Mouse (Mus musculus): ENCODE results near the gene Rab13. TPM values are rescaled to one million over a fixed set of nuclear protein-coding genes. Genes with fewer than 3 reads are reported as not detected.
"Not testable (repeated sequence)": the region's sequence is repeated elsewhere in the genome, so short reads cannot be mapped to it uniquely, and the experiment has no call there.

Gene Rab13
- polyA plus RNA-seq, 1 experiment from 2014 or later, result 30.8 TPM

DNA sequence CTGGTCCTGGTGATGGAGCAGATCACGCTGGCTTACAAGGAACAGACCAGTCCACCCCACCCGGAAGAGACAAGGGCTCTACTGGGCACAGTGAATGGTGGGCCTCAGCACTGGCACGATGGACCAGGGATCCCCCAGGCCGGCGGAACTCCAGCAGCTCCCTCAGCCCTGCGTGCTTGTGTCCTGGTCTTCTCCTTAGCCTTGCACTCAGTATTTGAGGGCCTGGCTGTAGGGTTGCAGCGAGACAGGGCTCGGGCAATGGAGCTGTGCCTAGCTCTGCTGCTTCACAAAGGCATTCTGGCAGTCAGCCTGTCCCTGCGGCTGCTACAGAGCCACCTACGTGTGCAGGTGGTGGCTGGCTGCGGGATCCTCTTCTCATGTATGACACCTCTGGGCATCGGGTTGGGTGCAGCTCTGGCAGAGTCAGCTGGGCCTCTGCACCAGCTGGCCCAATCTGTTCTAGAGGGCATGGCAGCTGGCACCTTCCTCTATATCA lies 38.3 kb downstream of the Rab13 start:
- ATAC-seq (ENCODE audit: extremely low read depth, insufficient number of reproducible peaks, low FRiP score, low TSS enrichment); H3K4me3 ChIP-seq; H3K9ac ChIP-seq; H3K27me3 ChIP-seq (replicated peaks); H3K9me3 ChIP-seq; H3K4me2 ChIP-seq; H3K27ac ChIP-seq (replicated peaks): not testable (repeated sequence)
- Histone ChIP-seq H3K4me1 (peaks cover 43% of the 10 kb centered on the region), H3K36me3 (peaks cover 28% of the 10 kb centered on the region)
- WGBS, result 92% methylated on average over 9 of the region's 12 CpGs

DNA sequence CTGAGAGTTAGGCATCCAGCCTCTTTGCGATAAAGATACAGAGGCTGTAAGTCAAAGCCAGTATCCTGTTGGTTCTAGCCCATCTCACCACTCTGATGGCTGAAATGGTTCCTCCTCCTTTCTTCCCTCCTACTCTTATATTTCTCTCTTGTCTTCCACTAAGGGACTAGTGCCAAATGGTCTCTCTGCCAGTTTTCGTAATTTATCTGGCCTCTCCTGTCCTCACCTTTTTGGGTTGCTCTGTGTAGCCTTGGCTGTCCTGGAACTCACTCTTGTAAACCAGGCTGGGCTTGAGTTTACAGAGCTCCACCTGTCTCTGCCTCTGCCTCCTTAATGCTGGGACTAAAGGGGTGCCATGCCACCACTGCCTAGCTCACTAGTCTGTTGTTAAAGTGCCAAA lies 39.2 kb downstream of the Rab13 start:
- not testable (repeated sequence) for H3K9me3 ChIP-seq; H3K9ac ChIP-seq; H3K27ac ChIP-seq (replicated peaks); H3K4me3 ChIP-seq; H3K4me2 ChIP-seq; ATAC-seq (ENCODE audit: extremely low read depth, insufficient number of reproducible peaks, low FRiP score, low TSS enrichment); H3K27me3 ChIP-seq (replicated peaks)
- WGBS, result 78% methylated on average over 2 of the region's 2 CpGs
- Histone ChIP-seq H3K4me1 (peaks cover 39% of the 10 kb centered on the region), H3K36me3 (peaks cover 37% of the 10 kb centered on the region)

DNA sequence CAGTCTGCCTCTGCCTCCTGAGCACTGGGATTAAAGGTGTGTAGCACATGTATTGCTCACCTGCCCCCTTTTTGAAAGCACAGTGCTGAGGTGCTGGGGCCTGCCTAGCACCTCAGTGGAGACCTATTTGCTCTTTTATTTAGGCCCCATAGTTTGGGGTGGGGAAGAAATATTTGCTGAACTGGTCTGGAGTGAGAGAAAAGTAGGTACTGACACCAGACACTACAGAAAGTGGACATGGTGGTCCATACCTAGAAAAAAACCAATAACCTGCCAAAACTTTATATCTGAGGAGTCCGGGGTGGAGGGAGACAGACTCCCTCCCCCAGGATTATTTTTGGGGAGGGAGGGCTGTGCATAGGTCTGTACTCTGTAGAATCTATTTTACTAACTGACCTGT lies 39.7 kb downstream of the Rab13 start:
- WGBS, result 65% methylated on average over 1 of the region's 1 CpGs
- not testable (repeated sequence) for H3K9ac ChIP-seq; H3K27me3 ChIP-seq (replicated peaks); H3K27ac ChIP-seq (replicated peaks); ATAC-seq (ENCODE audit: extremely low read depth, insufficient number of reproducible peaks, low FRiP score, low TSS enrichment); H3K9me3 ChIP-seq; H3K4me3 ChIP-seq
- Histone ChIP-seq H3K4me1 (peaks cover 38% of the 10 kb centered on the region), H3K4me2 (peak overlapping the region; percentile 89), H3K36me3 (peaks cover 42% of the 10 kb centered on the region)

GRCm38 (mm10) chr3:90253653-90254418 lies 40.3 kb downstream of the Rab13 start, which contains the start of gene Crtc2:
TSS of gene Crtc2 (plus strand) at chr3:90254163.
- H3K9ac ChIP-seq, result peak within 1 kb of the TSS; percentile 97
- peak within 1 kb of the TSS; percentile 93 for H3K27ac ChIP-seq (replicated peaks)
- peaks cover 49% of the 10 kb centered on the region for H3K36me3 ChIP-seq
- peak within 1 kb of the TSS; percentile 89 for H3K4me2 ChIP-seq
- 2% methylated on average over 40 of the region's 40 CpGs for WGBS
- peaks cover 36% of the 10 kb centered on the region for H3K4me1 ChIP-seq
- peak within 1 kb of the TSS; percentile 97 for H3K4me3 ChIP-seq
- H3K27me3 ChIP-seq (replicated peaks), result no peaks in the 10 kb centered on the region
- peak; percentile 95 for ATAC-seq (ENCODE audit: extremely low read depth, insufficient number of reproducible peaks, low FRiP score, low TSS enrichment)
- no peaks in the 10 kb centered on the region for H3K9me3 ChIP-seq

GRCm38 (mm10) chr3:90254419-90255193 lies 41.1 kb downstream of the Rab13 start:
- Histone ChIP-seq H3K9me3 (no peaks in the 10 kb centered on the region), H3K4me1 (peaks cover 30% of the 10 kb centered on the region), H3K36me3 (peaks cover 53% of the 10 kb centered on the region), H3K27ac (replicated peaks) (peak overlapping the region; percentile 93), H3K27me3 (replicated peaks) (no peaks in the 10 kb centered on the region), H3K4me3 (peak overlapping the region; percentile 97), H3K4me2 (peak overlapping the region; percentile 89), H3K9ac (peak overlapping the region; percentile 97)
- under 1% methylated on average over 41 of the region's 41 CpGs for WGBS
- ATAC-seq (ENCODE audit: extremely low read depth, insufficient number of reproducible peaks, low FRiP score, low TSS enrichment), result peak; percentile 62

GRCm38 (mm10) chr3:90255194-90255565 lies 41.7 kb downstream of the Rab13 start:
- WGBS, result 16% methylated on average over 2 of the region's 2 CpGs
- peak overlapping the region; percentile 97 for H3K9ac ChIP-seq
- H3K4me3 ChIP-seq, result peak overlapping the region; percentile 97
- no peak for ATAC-seq (ENCODE audit: extremely low read depth, insufficient number of reproducible peaks, low FRiP score, low TSS enrichment)
- H3K36me3 ChIP-seq, result peaks cover 53% of the 10 kb centered on the region
- H3K4me1 ChIP-seq, result peaks cover 26% of the 10 kb centered on the region
- peak overlapping the region; percentile 93 for H3K27ac ChIP-seq (replicated peaks)
- no peaks in the 10 kb centered on the region for H3K9me3 ChIP-seq
- peak overlapping the region; percentile 89 for H3K4me2 ChIP-seq
- H3K27me3 ChIP-seq (replicated peaks), result no peaks in the 10 kb centered on the region

DNA sequence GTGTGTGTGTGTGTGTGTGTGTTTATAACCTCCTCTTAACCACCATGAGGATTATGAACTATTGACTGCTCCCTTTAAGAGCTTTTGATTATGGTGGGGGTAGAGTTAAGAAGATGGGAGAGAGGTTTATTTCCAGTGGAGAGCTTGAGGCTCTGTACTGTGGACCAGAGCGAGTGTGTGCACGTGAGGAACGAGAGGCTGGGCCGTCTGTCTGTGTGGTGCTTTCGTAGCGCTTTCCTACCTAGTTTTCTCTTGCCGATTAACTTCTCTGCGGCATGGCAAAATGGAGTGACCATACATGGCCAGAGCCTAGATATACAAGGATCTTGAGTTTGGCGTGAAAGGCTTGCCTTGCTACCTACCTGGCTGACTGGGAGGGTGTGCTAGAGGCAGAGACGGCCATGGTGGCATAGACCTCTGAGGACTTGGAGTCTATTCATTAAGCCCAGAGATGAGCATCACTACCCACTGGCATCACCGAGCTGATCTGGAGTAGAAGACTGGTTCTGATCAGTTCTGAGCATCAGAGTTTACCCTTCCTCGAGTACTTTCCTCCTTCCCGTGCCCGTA lies 42.4 kb downstream of the Rab13 start:
- Histone ChIP-seq H3K27ac (replicated peaks) (no peak overlapping the region), H3K4me2 (peak overlapping the region; percentile 89), H3K9me3 (no peaks in the 10 kb centered on the region), H3K9ac (peak overlapping the region; percentile 97; the same call in 1 of the 2 replicates), H3K27me3 (replicated peaks) (no peaks in the 10 kb centered on the region), H3K36me3 (peaks cover 53% of the 10 kb centered on the region), H3K4me1 (peaks cover 19% of the 10 kb centered on the region), H3K4me3 (peak overlapping the region; percentile 97; the same call in 1 of the 2 replicates)
- no peak for ATAC-seq (ENCODE audit: extremely low read depth, insufficient number of reproducible peaks, low FRiP score, low TSS enrichment)
- WGBS, result 87% methylated on average over 14 of the region's 14 CpGs

- 85% methylated on average over 19 of the region's 19 CpGs for WGBS
- Histone ChIP-seq H3K9me3 (no peaks in the 10 kb centered on the region), H3K4me1 (peaks cover 16% of the 10 kb centered on the region), H3K4me2 (no peak overlapping the region), H3K27me3 (replicated peaks) (no peaks in the 10 kb centered on the region), H3K27ac (replicated peaks) (no peak overlapping the region), H3K9ac (no peak overlapping the region), H3K36me3 (peaks cover 53% of the 10 kb centered on the region), H3K4me3 (no peak overlapping the region)
- no peak for ATAC-seq (ENCODE audit: extremely low read depth, insufficient number of reproducible peaks, low FRiP score, low TSS enrichment)
Observed at GRCm38 (mm10) chr3:90256731-90257530, 43.4 kb downstream of the Rab13 start.

GRCm38 (mm10) chr3:90258521-90258920 lies 45.0 kb downstream of the Rab13 start:
- Histone ChIP-seq H3K4me3 (no peak overlapping the region), H3K27me3 (replicated peaks) (no peaks in the 10 kb centered on the region), H3K9me3 (no peaks in the 10 kb centered on the region), H3K4me2 (no peak overlapping the region), H3K27ac (replicated peaks) (no peak overlapping the region), H3K9ac (no peak overlapping the region), H3K36me3 (peaks cover 69% of the 10 kb centered on the region), H3K4me1 (peaks cover 16% of the 10 kb centered on the region)
- no peak for ATAC-seq (ENCODE audit: extremely low read depth, insufficient number of reproducible peaks, low FRiP score, low TSS enrichment)
- 86% methylated on average over 4 of the region's 4 CpGs for WGBS

- Histone ChIP-seq H3K9ac (no peak overlapping the region), H3K9me3 (no peaks in the 10 kb centered on the region), H3K4me2 (no peak overlapping the region), H3K36me3 (peaks cover 64% of the 10 kb centered on the region), H3K4me1 (peaks cover 18% of the 10 kb centered on the region), H3K27ac (replicated peaks) (no peak overlapping the region), H3K27me3 (replicated peaks) (no peaks in the 10 kb centered on the region), H3K4me3 (no peak overlapping the region)
- 83% methylated on average over 5 of the region's 5 CpGs for WGBS
- no peak for ATAC-seq (ENCODE audit: extremely low read depth, insufficient number of reproducible peaks, low FRiP score, low TSS enrichment)
Observed at GRCm38 (mm10) chr3:90263121-90263771, 49.8 kb downstream of the Rab13 start.
